Mouse (Mus musculus) WW6 (cell line): ENCODE measurements around the gene Scin.
A peak's percentile ranks its signal among the peaks of the same experiment; 100 is the strongest.

ENCODE experiments used
- DNase-seq: peaks from one replicate; pipeline ENCODE4 v3.0.0-alpha.2; 2013; ENCODE audit warnings: low read depth, low spot score

Gene Scin

DNA sequence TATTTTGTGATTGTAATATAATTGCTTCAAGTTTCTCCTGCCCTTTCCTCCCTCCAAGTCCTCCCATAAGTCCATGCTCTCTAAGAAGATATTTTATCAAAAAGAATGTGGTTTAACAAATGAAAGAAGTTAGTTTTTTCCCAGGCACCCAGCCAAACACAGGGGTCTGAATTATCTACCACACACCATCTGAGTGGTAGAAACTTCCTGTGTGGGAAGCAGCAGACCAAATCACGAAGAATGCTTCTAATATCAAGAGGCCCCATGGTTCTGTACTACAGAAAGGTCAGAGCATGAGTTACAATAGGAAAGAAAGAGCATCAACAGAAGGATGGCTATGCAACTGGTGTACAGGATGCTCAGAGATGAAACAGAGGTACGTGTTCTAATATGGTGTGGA lies 25.9 kb downstream of the Scin start:
- no peak for DNase-seq

DNA sequence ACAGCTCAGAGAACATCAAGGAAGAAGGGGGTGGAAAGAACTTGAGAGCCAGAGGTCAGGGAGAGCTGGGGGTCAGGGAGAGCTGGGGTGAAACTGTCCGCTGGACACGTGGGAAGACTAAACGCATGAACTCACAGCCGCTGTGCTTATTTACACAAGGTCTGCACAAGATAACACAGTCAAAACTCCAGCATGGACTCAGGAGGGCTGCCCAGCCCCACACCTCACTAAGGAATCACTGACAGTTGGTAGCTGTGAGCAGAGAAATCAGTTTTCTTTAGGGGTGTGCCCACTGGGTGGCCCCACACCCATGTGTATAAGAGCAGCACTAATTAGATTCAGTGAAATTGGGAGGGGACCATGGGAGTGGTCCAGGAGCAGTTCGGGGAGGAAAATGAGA lies 27.2 kb downstream of the Scin start:
- DNase-seq = no peak

DNA sequence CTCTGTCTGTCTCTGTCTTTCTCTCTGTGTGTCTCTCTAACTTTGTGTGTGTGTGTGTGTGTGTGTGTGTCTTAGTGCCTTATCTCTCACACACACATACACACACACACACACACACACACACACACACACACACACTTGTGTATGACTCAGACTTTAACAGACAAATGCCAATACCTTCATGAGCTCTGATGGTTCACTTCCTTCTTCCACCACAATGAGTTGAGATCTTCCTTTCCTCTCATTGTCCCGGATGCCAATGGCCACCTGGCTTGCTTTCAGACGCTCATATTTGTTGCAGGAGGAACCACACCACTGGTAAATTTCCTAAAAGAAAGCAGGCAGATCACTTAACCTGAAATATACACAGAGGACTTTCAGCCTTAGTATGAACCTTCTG lies 29.3 kb downstream of the Scin start:
- no peak for DNase-seq

DNA sequence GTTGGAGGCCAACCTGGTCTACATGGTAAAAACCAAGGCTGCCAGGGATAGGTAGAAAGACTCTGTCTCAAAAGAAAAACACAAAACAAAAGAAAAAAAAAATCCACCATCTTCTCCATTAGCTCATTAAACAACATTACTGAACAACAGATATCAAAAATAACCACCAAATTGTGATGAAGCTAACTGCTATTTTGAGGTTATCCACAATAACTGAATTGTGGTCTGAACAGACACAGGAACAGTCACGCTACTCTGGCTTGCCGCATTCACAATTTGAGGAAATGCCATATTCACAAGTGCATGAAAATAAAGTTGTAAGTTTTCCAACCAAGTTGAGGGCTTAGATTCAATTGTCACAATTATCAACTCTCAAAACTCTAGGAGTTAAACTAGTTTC lies 31.7 kb downstream of the Scin start:
- no peak for DNase-seq

DNA sequence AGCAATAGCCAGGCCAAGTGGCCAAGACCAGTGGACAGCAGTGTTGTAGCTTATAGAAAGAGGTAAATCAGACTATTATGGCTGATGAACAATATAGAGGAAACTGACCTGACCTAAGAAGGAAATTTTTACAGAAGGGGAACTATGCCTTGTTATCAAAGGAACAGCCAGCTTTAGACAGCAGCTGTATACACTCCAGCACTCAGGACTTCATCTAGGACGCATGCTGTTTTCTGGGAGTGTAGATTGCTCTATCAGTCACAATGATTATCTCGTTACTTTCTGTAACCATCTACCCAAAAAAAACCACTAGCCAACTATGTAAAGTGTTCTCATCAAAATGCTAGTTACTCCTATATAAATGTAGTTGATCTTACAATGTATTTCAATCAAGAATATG lies 34.6 kb downstream of the Scin start:
- no peak for DNase-seq

DNA sequence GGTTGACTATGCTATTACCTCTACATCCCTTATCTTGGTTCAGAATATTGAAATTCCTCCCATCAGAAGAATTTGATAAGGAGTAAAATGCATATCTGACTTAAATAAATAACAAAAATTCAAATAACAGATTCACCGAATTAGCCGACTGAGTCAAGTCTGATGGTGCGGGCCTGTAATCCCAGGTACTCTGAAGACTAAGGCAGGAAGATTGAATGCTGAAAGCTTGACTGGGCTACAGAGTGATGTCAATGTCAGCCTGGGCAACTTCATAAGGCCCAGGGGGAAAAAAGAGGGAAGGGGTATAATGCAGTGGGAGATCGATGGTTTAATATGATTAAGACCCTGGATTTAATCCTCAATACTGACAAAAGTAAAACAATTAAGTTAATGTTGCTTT lies 36.6 kb downstream of the Scin start:
- no peak for DNase-seq

DNA sequence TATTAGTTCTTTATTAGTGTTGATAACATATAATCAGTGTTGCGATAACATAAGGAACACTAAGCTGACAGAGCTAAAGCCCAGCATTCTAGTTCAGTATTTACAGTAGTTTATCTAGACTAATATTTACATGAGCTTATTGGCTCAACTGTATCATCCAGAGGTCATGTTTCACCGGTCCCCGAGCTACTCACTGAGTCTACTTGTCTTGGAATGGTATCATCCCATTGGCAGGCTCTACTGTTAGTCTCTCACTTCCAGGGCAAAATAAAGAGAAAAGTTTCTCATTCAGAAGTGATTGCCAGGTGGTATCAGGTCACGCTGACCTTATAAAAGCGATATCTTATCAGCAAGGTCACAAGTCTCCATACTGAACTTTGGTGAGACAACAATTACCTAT lies 37.0 kb downstream of the Scin start:
- no peak for DNase-seq

DNA sequence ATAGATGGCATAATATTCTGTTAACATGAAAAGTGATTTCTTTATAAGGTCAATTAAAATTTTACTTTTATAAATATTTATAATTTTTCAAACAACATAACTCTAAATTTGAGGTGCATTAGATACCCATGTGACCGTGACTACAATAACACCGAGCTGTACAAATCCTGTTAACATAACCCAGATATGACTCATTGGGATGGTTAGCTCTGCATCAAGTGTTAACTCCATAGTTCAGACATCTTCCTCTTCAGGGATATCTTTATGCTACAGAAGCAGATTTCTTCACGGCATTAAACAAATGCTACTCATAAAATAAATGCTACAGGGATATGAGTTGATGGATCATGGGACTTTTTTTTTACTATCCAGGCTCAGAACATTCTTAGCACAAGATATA lies 37.6 kb downstream of the Scin start:
- no peak for DNase-seq

DNA sequence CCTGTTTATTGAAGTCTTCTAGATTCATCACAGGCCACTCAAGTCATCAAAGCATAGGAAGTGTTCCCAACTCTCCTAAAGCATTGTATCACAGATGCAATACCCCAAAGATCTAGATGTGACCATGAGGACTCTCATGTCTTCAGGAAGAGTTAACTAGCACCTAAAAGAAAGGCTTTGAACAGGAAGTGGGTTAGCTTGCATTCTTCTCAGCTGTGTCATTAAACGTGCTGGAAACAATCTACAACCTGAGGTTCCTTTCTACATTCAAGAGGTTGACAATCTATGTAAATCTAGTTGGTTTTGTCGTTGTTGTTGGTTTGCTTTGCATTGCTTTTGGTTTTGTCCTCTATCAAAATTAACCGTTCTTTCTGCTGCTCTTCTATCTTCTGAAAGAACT lies 44.0 kb downstream of the Scin start:
- DNase-seq = no peak

DNA sequence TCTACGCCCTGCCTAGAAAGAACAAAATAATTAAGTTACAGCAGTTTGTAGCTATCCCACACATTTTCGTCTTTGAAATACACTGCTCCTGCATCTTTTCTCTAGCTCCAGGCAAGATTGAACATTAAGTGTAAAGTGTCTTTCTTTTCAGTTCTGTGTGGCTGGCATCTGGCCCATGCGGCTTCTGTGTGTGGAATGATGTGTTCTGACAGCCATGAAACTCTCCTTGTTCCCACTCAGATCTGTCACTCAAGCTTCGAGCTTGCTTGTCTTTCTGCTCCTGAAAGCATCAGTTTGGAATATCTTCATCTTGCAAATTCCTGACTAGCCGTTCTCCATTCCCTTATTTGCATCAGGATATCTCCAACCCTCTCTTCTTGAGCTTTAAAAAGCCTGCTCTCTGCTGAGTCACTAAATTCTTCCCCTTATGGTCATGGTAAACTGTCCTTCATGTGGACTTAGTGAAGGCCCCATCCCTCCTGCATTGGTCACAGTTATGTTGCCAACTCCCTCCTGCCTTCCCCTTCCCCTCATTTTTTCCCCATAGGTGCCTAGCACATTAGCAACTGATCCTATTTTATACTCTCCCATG lies 48.2 kb downstream of the Scin start:
- no peak for DNase-seq

DNA sequence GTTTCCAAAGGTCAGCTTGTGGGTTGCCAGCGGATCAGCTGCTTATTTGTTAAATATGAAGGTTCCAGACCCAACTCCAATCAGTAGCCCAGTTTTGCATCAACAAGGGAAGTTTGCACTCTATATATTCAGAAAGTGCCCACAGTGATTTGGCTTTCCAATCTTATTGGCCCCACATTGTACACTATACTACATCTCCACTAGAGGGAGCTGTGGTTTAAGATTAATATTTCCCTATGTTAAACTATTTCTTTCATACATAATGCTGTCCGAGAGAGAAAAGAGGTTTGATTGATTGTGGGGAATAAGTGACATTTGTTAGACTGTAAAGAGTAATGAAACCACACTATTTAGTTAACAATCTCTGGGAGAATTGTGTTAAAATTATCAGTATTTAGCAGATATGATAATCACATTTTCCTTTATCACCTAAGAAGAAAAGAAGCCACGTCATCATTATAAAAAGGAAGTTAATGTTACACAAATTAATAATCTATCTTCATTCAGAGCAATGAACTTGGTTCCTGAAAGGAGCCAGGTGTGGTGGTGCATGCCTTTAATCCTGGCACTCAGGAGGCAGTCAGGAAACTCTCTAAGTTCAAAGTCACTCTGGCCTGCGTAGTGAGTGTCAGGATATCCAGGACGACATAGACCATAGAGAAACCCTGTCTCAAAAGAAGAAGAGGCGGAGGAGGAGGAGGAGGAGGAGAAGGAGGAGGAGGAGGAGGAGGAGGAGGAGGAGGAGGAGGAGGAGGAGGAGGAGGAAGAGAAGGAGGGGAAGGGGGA lies 51.4 kb downstream of the Scin start:
- DNase-seq = no peak

DNA sequence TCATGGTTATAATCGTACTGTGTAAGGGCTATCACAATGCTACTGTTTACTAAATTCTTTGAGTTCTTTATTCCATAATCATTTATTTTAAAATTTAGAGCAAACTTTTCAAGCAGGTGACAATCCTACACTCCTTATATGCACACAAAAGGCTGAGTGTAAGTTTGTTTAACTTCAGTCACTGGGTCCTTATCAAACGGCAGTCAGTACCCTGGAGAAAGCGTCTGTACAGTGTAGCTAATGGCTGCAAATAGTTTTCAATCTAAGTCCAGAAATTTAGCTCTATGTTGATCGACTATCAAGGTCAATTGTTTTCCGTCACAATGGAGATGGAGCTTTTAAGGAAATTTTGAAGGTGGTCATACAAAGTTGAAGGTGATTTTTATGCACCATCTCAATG lies 52.0 kb downstream of the Scin start:
- DNase-seq = no peak

DNA sequence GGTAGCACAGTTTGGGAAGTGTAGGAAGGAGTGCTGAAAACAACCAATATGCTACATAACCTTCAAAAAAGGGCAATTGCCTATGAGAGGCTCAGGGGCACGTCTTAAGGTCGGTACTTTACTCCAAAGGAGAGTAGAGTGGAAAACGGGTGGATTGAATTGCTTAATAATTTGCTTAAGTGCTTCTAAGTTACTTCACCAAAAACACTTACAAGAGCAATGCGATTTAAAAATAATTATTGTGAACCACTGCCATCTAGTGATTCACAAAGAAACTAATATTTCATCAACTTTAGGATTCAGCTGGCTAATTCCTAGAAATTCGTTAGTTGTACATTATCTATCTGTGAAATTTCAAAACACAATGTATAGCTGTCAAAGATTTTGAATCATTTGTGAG lies 60.4 kb downstream of the Scin start:
- no peak for DNase-seq

DNA sequence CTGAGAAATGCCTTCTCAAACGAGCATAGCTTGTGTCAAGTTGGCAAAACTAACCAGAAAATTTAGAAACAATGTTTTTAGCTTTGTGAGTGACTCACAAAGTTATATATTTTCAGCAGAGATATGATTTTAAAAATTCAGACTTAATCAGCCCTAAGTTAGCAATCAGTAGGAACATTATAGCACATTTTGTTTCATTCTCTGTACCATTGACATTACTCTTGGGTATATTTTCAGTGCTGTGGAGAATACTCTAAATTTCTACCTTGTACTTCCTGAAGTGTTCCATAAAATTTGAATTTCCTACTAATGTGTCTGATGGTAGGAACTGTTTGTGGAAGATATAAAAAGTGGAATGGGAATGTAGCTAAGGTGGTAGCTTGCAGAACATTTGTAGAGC lies 87.0 kb downstream of the Scin start:
- DNase-seq = no peak

DNA sequence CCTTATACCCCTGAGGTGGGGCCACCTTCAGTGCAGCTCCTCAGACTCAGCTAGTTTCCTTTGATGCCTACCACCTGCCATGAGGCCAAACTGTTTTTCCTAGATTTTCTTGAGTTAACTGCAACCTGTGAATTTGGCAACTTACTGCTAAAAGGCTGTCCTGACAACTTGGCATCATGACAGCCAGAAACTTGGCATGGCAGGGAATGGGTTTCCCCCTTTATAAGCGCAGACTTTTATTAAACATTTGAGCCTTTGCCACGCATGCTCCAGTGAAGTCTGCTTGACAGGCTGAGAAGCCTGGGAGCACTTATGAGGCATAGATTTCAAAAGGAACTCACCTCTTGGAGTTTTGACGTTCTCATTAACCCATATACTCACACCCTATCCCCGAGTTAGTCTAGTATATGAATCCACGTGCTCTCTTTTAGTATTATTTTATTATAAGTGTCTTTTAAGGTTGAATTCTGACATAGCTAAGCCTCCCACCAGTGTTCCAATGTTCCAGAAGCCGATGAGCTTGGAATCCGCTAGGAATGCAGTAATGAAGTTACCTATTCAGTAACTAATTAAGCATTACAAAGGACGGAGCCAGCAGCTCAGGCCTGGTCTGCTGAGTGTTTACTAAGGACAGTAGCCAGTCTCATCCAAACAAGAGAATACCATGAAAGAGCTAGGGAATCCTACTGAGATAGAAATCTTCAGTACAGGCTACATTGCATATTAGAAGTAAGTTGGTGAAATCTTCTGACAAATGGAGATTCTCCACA lies 90.0 kb downstream of the Scin start:
- DNase-seq = no peak

DNA sequence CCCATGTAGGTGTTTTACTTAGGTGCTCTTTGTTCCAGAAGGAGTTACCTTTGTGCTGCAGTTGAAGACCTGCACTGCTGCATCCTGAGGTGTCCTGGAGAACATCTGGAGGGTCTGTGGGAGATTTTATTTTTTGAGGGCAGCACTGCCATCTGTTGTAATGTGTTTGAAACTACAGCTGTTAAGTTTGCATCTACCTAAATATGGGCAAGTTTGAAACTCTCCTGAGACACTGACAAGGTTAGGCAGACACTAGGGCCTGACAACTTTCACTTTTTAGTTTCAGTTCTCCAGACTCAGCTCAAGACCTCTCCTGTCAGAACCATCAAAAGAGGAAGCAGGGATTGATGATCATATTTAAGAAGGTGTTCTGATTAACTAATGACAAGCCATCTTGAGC lies 94.0 kb downstream of the Scin start:
- no peak for DNase-seq

DNA sequence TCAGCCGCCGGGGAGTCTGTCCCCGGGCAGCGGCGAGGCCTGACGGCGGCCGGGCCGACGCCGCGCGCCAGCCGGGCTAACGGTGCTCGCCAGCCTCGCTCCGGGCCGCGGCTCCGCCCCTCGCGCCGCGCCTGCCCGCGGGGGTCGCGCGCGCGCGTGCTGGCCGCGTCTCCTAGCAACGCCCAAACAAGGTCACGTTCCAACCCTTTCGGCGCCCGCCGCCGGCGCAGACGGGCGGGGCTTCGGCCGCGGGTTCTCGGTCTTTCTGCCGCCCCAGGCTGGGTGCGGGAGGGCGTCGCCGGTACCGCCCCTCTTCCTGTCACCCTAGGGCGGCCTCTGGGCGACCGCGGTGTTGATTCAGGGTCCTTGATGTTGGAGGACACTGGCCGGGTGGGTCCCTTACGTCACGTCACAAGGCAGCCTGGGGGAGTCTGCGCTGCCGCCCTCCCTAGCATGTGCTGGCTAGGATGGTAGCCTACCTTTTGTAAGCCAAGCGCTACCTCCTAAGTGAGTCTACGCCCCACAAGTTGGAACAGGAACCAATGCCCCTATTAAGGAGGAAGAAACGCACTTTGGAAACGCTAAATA lies 96.1 kb downstream of the Scin start, which contains the start of gene Arl4a:
Gene Arl4a, minus strand, starts transcription at position 150 of the 588 bp plus-strand sequence.
- DNase-seq = peak; percentile 60

DNA sequence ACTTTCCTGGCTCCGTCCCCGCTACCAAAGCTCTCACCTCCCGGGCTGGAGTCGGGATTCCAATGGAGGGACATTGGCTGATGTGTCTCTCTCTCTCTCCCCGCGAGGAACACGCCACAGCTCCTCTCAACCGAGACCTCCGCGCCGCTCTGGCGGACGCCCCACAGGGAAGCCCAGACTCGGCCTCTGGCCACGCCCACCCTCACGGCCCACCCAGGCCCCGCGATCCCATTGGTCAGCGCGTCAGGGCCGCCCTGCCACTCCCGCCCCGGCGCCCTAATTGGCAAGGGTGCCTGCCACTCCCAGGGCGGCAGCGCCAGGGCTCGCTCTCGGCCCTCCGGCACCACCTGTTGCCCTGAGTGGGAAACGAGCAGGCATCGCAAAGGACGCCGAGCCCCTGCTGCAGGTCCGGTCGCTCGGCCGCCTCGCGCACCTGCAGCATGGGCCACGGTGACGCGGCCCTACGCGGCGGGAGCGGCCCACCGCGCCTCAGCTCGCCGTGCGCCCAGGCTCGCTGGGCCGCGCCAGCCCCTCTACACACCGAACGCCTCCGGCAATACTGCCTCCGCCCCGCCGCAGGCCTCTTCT lies 96.7 kb downstream of the Scin start:
- peak; percentile 89 for DNase-seq

DNA sequence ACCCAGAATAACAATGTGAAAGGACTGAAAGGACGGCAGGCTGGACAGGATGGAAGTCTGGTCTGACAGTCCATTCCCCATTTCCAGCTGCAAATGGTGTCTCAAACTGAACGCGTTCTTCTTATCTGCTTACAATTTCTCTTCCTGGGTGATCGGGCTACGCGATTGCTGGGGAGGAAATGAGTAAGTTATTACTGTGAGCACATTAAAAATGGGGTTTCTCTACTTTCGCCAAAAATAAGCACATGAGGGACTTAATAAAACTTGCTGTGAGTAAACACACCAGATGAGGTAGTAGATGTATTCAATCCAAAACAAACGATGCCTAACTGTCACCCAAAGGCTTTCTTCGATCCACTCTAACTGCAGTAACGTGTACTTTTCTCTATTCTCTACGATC lies 97.4 kb downstream of the Scin start:
- DNase-seq = no peak

DNA sequence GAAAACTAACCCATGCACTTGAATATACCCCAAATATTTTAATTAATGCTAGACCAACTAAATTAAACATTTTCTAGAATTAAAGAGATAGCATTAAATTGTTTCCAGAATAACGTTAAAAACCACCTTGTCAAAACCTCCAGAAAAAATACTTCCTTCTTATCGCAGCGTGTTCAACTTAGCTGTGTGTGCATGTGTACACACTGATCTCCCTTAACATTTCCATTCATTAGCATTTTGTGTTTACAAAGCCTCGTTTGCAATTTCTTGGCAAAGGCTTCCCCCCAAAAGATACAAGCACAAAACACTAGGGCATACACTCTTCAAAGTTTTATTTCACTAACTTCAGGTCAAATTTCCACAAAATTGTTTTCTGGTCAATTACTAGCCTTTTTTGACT lies 98.5 kb downstream of the Scin start:
- DNase-seq = no peak

DNA sequence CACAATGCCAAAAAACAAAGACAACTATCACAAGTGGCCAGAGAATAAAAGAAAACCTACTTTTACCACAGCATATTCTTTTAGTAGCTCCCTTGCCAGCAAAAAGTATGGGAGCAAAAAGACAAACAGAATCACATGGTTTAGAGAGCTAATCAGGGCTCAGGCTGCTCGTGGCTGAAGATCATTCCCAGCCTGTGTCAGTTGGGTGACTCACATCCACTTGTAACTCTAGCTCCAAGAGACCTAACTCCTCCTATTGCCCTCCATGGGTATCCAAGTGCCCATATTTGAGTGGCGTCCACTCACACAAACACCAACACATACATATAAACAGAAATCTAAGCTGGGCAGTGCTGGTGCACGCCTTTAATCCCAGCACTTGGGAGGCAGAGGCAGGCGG lies 104.8 kb downstream of the Scin start:
- no peak for DNase-seq

DNA sequence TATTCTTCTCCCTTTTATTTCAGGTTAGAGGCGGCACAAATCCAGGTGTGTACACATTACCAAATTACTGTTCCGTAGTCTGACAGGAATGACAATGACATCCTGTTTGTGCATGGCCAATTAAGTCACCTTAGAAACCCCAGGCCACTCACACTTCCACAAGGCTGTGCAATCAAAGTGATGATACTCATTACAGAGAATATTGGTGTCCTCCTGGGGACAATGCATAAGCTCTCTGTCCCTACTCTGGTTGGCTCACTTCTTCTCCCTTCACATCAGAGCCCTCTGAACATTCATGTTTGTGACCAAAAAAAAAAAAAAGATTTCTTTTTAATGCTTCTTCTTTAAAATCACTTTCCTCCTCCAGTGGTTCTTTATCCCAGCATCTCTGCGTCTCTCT lies 106.2 kb downstream of the Scin start:
- no peak for DNase-seq
